Mouse (Mus musculus): Measurements from ENCODE around the gene Vps50. TPM values are rescaled to one million over a fixed set of nuclear protein-coding genes. Genes with fewer than 3 reads are reported as not detected.
"Not testable (repeated sequence)": the region's sequence is repeated elsewhere in the genome, so short reads cannot be mapped to it uniquely, and the experiment has no call there.

The Vps50 gene
- polyA plus RNA-seq, 1 experiment from 2014 or later = 41.9 TPM

DNA sequence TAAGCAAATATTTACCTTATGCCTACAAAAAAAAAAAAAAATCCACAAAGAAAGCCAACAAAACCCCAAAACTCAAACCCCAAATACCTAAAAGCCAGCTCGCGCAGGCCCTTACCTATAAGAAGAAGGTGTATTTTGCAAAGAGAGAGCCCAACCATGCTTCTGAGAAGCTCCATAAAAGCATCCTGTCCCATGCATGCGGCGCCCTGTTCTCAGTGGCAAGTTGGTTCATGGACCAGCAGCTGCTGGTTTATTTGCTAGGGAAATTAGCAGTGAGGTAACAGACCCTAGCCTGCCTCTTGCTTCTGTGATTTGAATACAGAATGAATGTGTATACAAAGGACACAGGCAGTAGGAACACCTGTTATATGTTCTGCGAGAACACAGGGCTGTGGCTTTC is 3.9 kb upstream of the Vps50 start:
- H3K9ac ChIP-seq (replicated peaks) = no peak overlapping the region
- no peak for ATAC-seq (ENCODE audit: low FRiP score, low read depth)
- H3K4me1 ChIP-seq = 0 out of 2 replicates have a peak, but pooled peaks cover 5% of the 10 kb centered on the region
- no peaks in the 10 kb centered on the region for H3K36me3 ChIP-seq
- no peaks in the 10 kb centered on the region for H3K27me3 ChIP-seq
- H3K4me3 ChIP-seq = no peak overlapping the region
- no peaks in the 10 kb centered on the region for H3K9me3 ChIP-seq
- H3K4me2 ChIP-seq (replicated peaks) = no peak overlapping the region
- WGBS = 78% methylated on average over 5 of the region's 5 CpGs
- no peak overlapping the region for H3K27ac ChIP-seq (replicated peaks)

DNA sequence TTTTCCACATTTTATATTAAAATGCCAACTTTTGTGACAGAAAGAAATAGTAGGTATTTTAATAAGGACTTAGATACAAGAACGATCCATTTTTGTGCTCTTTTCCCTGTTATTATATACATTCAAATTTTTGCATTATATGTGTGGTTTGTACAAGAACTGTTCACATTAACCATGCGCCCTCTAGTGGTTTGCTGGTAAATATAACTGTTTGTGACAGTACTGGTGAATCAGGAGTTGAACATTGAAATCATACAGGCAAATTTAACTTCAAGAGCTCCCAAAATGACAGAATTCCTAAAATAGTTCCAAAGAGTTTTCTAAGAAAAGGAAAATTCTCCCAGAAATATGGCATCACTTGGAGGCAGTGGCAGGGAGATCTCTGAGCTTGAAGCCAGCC is 2.0 kb upstream of the Vps50 start:
- Histone ChIP-seq H3K9ac (replicated peaks) (no peak overlapping the region), H3K27ac (replicated peaks) (no peak overlapping the region), H3K9me3 (no peaks in the 10 kb centered on the region), H3K36me3 (no peaks in the 10 kb centered on the region), H3K27me3 (no peaks in the 10 kb centered on the region), H3K4me3 (no peak overlapping the region), H3K4me1 (peaks cover 10% of the 10 kb centered on the region), H3K4me2 (replicated peaks) (no peak overlapping the region)
- ATAC-seq (ENCODE audit: low FRiP score, low read depth) = no peak
- WGBS = 3% methylated on average over 2 of the region's 2 CpGs

DNA sequence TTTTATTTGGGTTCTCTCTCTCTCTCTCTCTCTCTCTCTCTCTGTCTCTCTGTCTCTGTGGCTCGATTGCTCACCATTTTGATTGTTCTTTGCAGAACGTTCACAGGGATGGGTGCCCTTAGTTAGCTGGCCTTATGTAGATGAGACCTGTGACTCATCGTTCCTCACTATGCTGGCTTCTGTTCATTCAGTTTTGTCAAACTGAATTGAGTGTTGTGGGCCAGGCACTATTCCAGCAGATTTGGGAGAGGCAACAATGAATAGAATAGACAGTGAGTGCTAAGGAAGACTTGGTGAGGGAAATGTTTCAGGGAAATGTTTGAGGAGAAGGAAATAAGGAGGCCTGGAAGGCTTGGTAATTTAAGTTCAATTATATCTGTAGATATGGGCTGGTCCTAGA is 2.1 kb downstream of the Vps50 start:
- H3K27ac ChIP-seq (replicated peaks) = no peak overlapping the region
- H3K4me2 ChIP-seq (replicated peaks) = no peak overlapping the region
- H3K36me3 ChIP-seq = no peaks in the 10 kb centered on the region
- WGBS = 93% methylated on average over 3 of the region's 3 CpGs
- H3K9ac ChIP-seq (replicated peaks) = no peak overlapping the region
- no peaks in the 10 kb centered on the region for H3K9me3 ChIP-seq
- peaks cover 10% of the 10 kb centered on the region for H3K4me1 ChIP-seq
- no peak overlapping the region for H3K4me3 ChIP-seq
- no peaks in the 10 kb centered on the region for H3K27me3 ChIP-seq
- no peak for ATAC-seq (ENCODE audit: low FRiP score, low read depth)

DNA sequence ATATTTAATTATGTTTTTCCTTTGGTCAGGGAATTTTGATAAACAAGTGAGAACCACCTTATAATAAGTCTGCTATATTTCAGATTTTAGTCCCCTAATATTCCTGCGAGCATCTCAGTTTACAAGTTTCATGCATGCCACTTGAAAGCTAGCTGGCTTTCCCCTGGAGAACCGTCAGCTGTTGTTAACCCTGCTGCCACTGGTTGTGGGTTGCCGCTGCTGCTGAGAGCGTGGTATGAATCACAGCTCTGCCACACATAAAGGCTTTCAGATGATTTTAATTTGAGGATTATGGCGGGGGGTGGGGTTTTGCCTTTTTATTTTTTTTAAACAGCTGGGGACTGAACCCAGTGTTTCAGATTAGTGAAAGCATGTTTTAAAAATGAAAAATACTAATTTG is 7.1 kb downstream of the Vps50 start:
- Histone ChIP-seq H3K9me3 (no peaks in the 10 kb centered on the region), H3K36me3 (no peaks in the 10 kb centered on the region)
- no peak for ATAC-seq (ENCODE audit: low FRiP score, low read depth)

DNA sequence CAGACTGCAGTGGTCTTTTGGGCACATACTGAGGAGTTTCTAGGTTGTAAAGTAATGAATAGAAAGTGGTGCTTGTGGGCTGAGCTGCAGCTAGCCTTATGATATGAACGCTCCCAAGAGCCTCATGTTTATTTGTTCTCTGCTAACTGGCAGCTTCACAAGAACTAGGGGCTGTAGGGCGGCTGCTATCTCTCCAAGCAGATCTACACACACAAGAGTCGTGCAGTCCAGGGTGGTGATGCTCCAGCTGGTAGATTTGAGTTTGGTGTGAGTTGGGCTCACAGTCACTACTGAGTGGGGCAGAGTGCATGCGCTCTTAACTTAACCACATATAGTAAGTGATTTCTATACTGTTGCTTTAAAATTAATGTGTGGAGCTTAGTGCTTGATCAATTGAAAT is 8.9 kb downstream of the Vps50 start:
- Histone ChIP-seq H3K9me3 (no peaks in the 10 kb centered on the region), H3K4me1 (peaks cover 13% of the 10 kb centered on the region), H3K27me3 (no peaks in the 10 kb centered on the region), H3K36me3 (no peaks in the 10 kb centered on the region), H3K4me2 (replicated peaks) (no peak overlapping the region), H3K27ac (replicated peaks) (no peak overlapping the region), H3K9ac (replicated peaks) (no peak overlapping the region), H3K4me3 (no peak overlapping the region)
- no peak for ATAC-seq (ENCODE audit: low FRiP score, low read depth)
- 94% methylated on average over 4 of the region's 4 CpGs for WGBS

More for the DNA sequence above, 7.1 kb downstream of the Vps50 start:
- Histone ChIP-seq H3K27me3 (no peaks in the 10 kb centered on the region), H3K4me1 (peaks cover 1% of the 10 kb centered on the region; the same call in 1 of the 2 replicates), H3K4me2 (replicated peaks) (no peak overlapping the region), H3K4me3 (no peak overlapping the region), H3K9ac (replicated peaks) (no peak overlapping the region), H3K27ac (replicated peaks) (no peak overlapping the region)
- 73% methylated on average over 5 of the region's 5 CpGs for WGBS

DNA sequence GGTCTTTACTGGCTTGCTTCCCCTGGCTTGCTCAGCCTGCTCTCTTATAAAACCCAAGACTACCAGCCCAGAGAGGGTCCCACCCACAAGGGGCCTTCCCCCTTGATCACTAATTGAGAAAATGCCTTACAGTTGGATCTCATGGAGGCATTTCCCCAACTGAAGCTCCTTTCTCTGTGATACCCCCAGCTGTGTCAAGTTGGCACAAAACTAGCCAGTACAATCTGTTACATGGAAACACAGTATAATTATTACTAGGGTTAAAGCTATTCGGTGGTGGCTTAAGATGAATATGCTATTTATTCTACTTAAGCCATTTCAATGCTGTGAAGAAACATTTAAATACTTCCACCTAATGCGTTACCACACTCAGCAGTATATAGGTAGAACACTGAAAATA is 10.0 kb downstream of the Vps50 start:
- 91% methylated on average over 2 of the region's 2 CpGs for WGBS
- ATAC-seq (ENCODE audit: low FRiP score, low read depth) = not testable (repeated sequence)

DNA sequence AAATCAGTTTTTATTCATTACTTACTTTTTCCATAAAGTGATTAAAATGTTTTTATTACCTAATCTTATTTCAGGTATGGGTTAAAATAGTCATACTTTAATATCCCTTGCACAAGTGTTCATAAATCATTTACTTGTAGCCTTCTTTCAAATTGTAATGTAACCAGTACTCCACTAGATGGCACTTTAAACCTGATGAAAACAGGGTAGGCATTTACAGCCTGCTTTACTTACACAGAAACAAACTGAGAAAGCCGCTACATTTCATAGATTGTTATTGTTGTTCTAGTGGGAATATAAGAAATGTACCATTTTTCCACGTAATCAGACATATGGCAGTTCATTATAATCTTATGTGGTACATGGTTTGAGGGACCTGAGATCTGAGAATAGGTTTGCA is 11.6 kb downstream of the Vps50 start:
- H3K27ac ChIP-seq (replicated peaks) = no peak overlapping the region
- peaks cover 20% of the 10 kb centered on the region for H3K4me1 ChIP-seq
- no peaks in the 10 kb centered on the region for H3K36me3 ChIP-seq
- no peak overlapping the region for H3K9ac ChIP-seq (replicated peaks)
- no peaks in the 10 kb centered on the region for H3K27me3 ChIP-seq
- H3K4me3 ChIP-seq = no peak overlapping the region
- 14% methylated on average over 2 of the region's 2 CpGs for WGBS
- ATAC-seq (ENCODE audit: low FRiP score, low read depth) = peak; percentile 29; the same call in 1 of the 2 replicates
- H3K9me3 ChIP-seq = no peaks in the 10 kb centered on the region
- no peak overlapping the region for H3K4me2 ChIP-seq (replicated peaks)

More for the DNA sequence above, 10.0 kb downstream of the Vps50 start:
- H3K9me3 ChIP-seq; H3K36me3 ChIP-seq; H3K27me3 ChIP-seq; H3K27ac ChIP-seq (replicated peaks); H3K4me2 ChIP-seq (replicated peaks); H3K9ac ChIP-seq (replicated peaks); H3K4me3 ChIP-seq: not testable (repeated sequence)
- peaks cover 20% of the 10 kb centered on the region for H3K4me1 ChIP-seq

DNA sequence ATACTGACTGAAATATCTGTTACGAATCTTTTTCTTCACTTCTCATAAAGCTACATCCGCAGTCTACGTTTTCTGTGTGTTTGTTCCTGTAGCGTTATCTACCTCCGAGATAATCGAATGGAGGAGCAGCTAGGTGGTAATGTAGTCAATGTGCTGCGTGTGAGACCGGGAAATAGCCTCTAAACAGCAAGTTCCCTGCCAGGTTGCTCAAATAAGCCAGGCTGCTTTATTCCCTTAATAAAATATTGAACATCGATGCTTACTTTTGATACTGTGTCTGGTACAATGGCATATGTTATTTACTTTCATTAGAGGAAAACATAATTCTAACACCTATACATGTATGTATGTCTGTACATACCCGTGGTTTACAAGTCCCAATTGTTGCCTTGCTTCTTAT is 12.9 kb downstream of the Vps50 start:
- H3K4me3 ChIP-seq = no peak overlapping the region

DNA sequence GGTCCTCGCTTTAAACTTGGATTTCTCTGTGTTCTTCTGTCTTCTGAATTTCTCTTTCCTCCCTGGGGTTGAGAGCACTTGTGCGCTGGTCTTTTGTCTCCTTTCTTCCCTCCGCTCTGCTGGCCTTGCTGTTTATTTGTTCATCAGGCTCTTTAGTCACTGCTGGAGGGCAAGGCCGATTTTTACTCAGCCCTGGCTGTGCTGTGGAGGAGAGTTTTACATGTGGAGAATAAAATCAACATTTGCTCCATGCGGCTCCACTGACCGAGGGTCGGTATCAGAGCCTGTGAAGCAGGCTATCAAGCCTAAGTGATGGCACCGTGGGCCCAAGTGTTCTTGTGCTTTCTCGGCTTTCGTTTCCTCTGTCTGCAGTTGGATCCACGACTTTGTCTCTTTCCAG is 13.4 kb downstream of the Vps50 start:
- H3K4me1 ChIP-seq = peaks cover 20% of the 10 kb centered on the region
- peak overlapping the region; percentile 25; the same call in 1 of the 2 replicates for H3K4me3 ChIP-seq

More for the DNA sequence above, 12.9 kb downstream of the Vps50 start:
- peak overlapping the region; percentile 47 for H3K4me2 ChIP-seq (replicated peaks)
- H3K27ac ChIP-seq (replicated peaks) = peak overlapping the region; percentile 87
- peak overlapping the region; percentile 46; the same call in 1 of the 2 replicates for H3K9ac ChIP-seq (replicated peaks)
- no peak for ATAC-seq (ENCODE audit: low FRiP score, low read depth)
- peaks cover 20% of the 10 kb centered on the region for H3K4me1 ChIP-seq
- H3K27me3 ChIP-seq = no peaks in the 10 kb centered on the region
- no peaks in the 10 kb centered on the region for H3K36me3 ChIP-seq
- no peaks in the 10 kb centered on the region for H3K9me3 ChIP-seq
- 58% methylated on average over 10 of the region's 10 CpGs for WGBS

DNA sequence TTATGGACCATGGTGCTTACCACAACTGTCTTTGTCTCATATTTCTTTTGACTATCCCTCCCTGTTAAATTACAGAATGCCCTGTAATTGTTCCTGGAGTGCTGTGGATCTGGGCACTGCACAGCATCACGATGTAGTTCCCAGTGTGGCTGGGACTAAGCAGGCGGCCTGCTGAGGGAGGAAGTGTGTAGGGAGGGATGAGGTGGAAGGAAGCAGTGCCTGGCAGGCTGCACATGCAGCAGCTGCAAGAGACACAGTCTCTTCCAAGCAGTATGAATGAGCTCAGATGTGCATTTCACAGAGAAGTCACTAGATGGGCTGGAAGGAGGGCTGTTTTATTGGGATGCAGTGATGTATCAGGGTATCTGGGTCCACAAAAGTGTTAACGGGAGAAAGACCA is 14.4 kb downstream of the Vps50 start:
- Histone ChIP-seq H3K9me3 (no peaks in the 10 kb centered on the region), H3K4me2 (replicated peaks) (no peak overlapping the region), H3K4me3 (no peak overlapping the region), H3K4me1 (peaks cover 20% of the 10 kb centered on the region), H3K27me3 (no peaks in the 10 kb centered on the region), H3K27ac (replicated peaks) (peak overlapping the region; percentile 43), H3K9ac (replicated peaks) (peak overlapping the region; percentile 25), H3K36me3 (no peaks in the 10 kb centered on the region)
- WGBS = 29% methylated on average over 3 of the region's 3 CpGs
- ATAC-seq (ENCODE audit: low FRiP score, low read depth) = peak; percentile 67

More for the DNA sequence above, 13.4 kb downstream of the Vps50 start:
- 21% methylated on average over 11 of the region's 11 CpGs for WGBS
- ATAC-seq (ENCODE audit: low FRiP score, low read depth) = peak; percentile 64
- H3K4me2 ChIP-seq (replicated peaks) = peak overlapping the region; percentile 47
- H3K36me3 ChIP-seq = no peaks in the 10 kb centered on the region
- no peaks in the 10 kb centered on the region for H3K27me3 ChIP-seq
- H3K9ac ChIP-seq (replicated peaks) = peak overlapping the region; percentile 46
- H3K9me3 ChIP-seq = no peaks in the 10 kb centered on the region
- H3K27ac ChIP-seq (replicated peaks) = peak overlapping the region; percentile 87

DNA sequence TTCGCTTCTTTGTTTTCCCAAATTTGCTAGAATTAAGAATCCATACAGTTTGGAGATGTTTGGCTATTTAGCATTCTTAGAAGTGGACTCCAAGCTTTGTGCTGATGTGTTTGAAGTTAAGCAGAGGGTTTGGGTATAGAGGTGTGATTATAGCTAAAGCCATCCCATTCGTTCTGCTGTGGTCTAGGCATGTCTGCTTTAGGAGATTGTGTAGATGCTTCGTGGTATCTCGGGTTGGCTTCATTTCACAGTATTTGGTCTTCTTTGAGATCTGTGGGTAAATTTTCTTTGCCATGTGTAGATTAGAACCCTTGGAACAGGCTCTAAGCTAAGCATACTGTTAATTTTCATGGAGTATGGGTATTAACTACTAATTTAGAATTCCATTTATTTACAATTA is 30.0 kb downstream of the Vps50 start:
- WGBS = 92% methylated on average over 4 of the region's 4 CpGs
- ATAC-seq (ENCODE audit: low FRiP score, low read depth) = no peak
- Histone ChIP-seq H3K9ac (replicated peaks) (no peak overlapping the region), H3K4me1 (peaks cover 6% of the 10 kb centered on the region), H3K9me3 (no peaks in the 10 kb centered on the region), H3K27me3 (no peaks in the 10 kb centered on the region), H3K4me2 (replicated peaks) (no peak overlapping the region), H3K36me3 (0 out of 2 replicates have a peak, but pooled peaks cover 2% of the 10 kb centered on the region), H3K27ac (replicated peaks) (no peak overlapping the region), H3K4me3 (no peak overlapping the region)

DNA sequence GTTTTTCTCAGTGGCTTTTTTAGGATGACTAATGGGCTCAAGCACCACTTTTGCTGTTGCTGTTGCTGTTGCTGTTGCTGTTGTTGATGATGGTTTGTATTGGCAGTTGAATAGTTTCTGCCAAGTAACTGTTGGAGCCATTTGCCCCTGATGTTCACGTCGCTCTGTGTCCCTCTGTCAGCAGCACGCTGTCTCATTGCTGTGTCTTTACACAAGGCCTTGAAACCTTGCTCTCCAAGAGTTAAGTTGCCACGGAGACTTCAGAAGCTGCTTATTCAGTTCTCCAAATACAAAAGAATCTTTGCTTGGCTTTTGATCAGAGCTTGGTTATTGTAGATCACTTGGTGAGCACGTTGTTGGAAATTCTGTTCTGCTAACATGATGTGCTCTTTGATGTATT is 33.3 kb downstream of the Vps50 start:
- Histone ChIP-seq H3K36me3 (peaks cover 2% of the 10 kb centered on the region; the same call in 1 of the 2 replicates), H3K4me3 (no peak overlapping the region), H3K4me2 (replicated peaks) (no peak overlapping the region), H3K27ac (replicated peaks) (0 out of 2 replicates have a peak overlapping the region, but pooled peaks have one; percentile 25), H3K9ac (replicated peaks) (no peak overlapping the region), H3K9me3 (no peaks in the 10 kb centered on the region), H3K4me1 (peaks cover 6% of the 10 kb centered on the region), H3K27me3 (no peaks in the 10 kb centered on the region)
- ATAC-seq (ENCODE audit: low FRiP score, low read depth) = peak; percentile 60
- 12% methylated on average over 5 of the region's 5 CpGs for WGBS

DNA sequence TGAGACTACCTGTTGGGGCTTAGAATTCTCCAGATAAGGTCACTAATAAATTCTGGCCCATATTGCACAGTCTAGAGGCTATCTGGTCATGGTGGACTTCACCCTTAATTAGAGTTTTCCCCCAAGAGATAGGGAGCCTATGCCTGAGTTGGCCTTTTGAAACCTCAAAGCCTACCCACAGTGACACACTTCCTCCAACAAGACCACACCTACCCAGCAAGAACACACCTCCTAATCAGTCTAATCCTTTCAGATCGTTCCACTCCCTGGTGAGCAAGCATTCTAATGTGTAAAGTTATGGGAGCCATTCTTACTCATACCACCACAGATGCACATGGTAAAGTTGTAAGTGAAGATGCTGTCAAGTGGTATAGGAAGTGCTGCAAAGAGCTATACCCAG is 37.9 kb downstream of the Vps50 start:
- no peak for ATAC-seq (ENCODE audit: low FRiP score, low read depth)
- 43% methylated on average over 1 of the region's 1 CpGs for WGBS
- Histone ChIP-seq H3K27ac (replicated peaks) (no peak overlapping the region), H3K9me3 (no peaks in the 10 kb centered on the region), H3K27me3 (no peaks in the 10 kb centered on the region), H3K9ac (replicated peaks) (no peak overlapping the region), H3K36me3 (peaks cover 5% of the 10 kb centered on the region; the same call in 1 of the 2 replicates), H3K4me3 (no peak overlapping the region), H3K4me1 (peaks cover 6% of the 10 kb centered on the region), H3K4me2 (replicated peaks) (no peak overlapping the region)
